Mouse (Mus musculus) olfactory bulb, adult 2 months (tissue): ENCODE data around the gene Ankrd49.

Experiments
- CTCF ChIP-seq: fragments of 200-500 bp; IDR thresholded peaks from 2 replicates; pipeline ENCODE4 v1.5.1; 2012; ENCODE audit warnings: low read depth, mild to moderate bottlenecking, low read length, moderate library complexity; ENCODE audit not compliant: insufficient read depth
- POLR2A ChIP-seq: fragments of 200-500 bp; IDR thresholded peaks from 2 replicates; pipeline ENCODE4 v1.6.1; 2012; ENCODE audit warnings: mild to moderate bottlenecking, low read depth, low read length, moderate library complexity; ENCODE audit not compliant: insufficient read depth

DNA sequence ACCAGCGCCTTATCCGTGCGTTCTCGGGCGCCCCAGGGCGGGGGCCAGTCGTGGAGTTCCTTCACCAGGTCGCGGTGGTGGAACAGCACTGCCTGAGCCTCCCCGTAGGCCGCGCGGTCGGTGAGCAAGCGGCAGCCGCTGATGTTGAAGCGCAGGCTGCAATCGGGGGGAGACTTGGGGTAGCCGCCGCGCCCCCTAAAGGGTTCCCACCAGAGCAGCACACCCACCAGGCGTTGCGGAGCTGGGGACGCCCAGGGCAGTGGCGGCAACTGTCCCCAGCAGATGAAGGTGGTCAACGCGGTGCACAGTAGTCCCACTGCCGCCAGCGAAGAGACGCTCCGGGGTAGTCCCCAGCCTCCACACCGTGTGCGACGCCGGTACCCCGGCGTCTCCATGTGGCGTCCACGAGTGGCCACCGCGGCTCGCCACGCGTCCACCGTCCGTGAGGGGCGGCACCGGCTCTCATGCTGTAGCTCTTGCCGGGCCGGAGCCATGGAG lies 33.1 kb downstream of the Ankrd49 start:
- TF ChIP-seq CTCF: no peak
- TF ChIP-seq POLR2A: no peak
